Mouse (Mus musculus): ENCODE measurements at regions not wholly inside any gene's neighbourhood (a gene's known extent, or its start where the extent isn't known, plus 50 kb on each side); places are given as distances from the start of the nearest gene placed in this dataset.
A peak's percentile ranks its signal among the peaks of the same experiment; 100 is the strongest.

DNA sequence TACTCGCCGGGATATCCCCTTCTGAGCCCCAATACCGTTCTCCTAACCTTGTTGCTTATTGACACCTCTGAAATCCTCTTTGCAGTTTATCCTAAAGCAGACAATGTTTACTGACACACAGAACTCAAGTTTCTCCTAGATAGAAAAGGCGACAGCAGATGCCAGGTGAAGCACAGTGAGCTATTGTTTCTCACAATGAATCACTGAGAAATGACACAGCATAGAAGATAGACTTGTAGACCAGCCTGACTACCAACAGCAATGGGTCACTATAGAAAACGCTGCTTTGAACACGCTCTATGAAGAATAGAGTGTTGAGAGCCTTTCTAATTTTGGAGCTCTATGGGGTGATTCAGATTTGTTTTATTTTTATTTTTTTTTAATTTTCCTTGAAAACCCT is 344.9 kb upstream of the Adgrl2 start:
- in situ Hi-C loops (cut with MboI; ENCODE audit: low pct_ligation_motif_present, low pct_unique_long_range_greater_than_20kb, low sequenced_read_pairs) = no loop called here
- Histone ChIP-seq H3K9me3 (replicated peaks; ENCODE audit: low read length) (no peaks in the 10 kb centered on the region), H3K4me1 (ENCODE audit: control insufficient read depth in 1 of 2, insufficient read depth in 2 of 2) (peaks cover 21 to 50% of the 10 kb centered on the region in 2 experiments), H3K27ac (ENCODE audit: insufficient read depth, low read depth) (no peak overlapping the region), H3K9ac (ENCODE audit: insufficient read depth, low read depth) (no peak overlapping the region; the same call in 1 of the 2 replicates), H3K27me3 (replicated peaks) (no peaks in the 10 kb centered on the region), H3K79me2 (replicated peaks; ENCODE audit: control insufficient read depth, extremely low read depth, insufficient read depth, poor library complexity, severe bottlenecking) (no peaks in the 10 kb centered on the region), H3K4me3 (replicated peaks in 1 of 3; ENCODE audit: low read depth in 2 of 3, low read length in 2 of 3, poor library complexity in 1 of 3) (no peak overlapping the region), H3K4me2 (ENCODE audit: insufficient read depth, low read depth, poor library complexity, severe bottlenecking) (peak overlapping the region; percentile 29), H3K36me3 (replicated peaks in 1 of 2; ENCODE audit: control insufficient read depth in 1 of 2, insufficient read depth in 1 of 2, low read length in 1 of 2) (no peaks in the 10 kb centered on the region)
- dilution Hi-C loops (cut with MboI; ENCODE audit: extremely low pct_ligation_motif_present, extremely low pct_unique_long_range_greater_than_20kb, low sequenced_read_pairs) = no loop called here
- TF ChIP-seq MYC (IDR thresholded peaks at IDR 0.05; ENCODE audit: low read depth, low read length) = 0 out of 2 replicates have a peak, but pooled peaks have one; percentile 14
- peak; percentile 34; the same call in 1 of the 2 replicates for TF ChIP-seq JUN (IDR thresholded peaks at IDR 0.05; ENCODE audit: insufficient read depth, low read depth, low read length)
- 0 out of 2 replicates have a peak, but pooled peaks have one; percentile 57 for TF ChIP-seq EP300 (IDR thresholded peaks at IDR 0.05; ENCODE audit: low read length)
- peak; percentile 81; the same call in 1 of the 2 replicates for TF ChIP-seq IRF4 (IDR thresholded peaks at IDR 0.05; ENCODE audit: low read depth, low read length)
- TF ChIP-seq HCFC1 (IDR thresholded peaks at IDR 0.05; ENCODE audit: low read depth, low read length) = no peak
- 0 out of 2 replicates have a peak, but pooled peaks have one; percentile 10 for TF ChIP-seq RCOR1 (conservative IDR thresholded peaks at IDR 0.05; ENCODE audit: low read depth, low read length)
- TF ChIP-seq TCF12 (IDR thresholded peaks at IDR 0.05; ENCODE audit: low read depth, low read length) = 0 out of 2 replicates have a peak, but pooled peaks have one; percentile 10
- peak; percentile 10; the same call in 1 of the 2 replicates for TF ChIP-seq MAFK (IDR thresholded peaks at IDR 0.05; ENCODE audit: insufficient replicate concordance, low read length)
- no peak for TF ChIP-seq ELF1 (IDR thresholded peaks at IDR 0.05; ENCODE audit: low read depth, low read length)
- DNase-seq (ENCODE audit: extremely low read depth) = peak; percentile 27

GRCm38 (mm10) chr3:149333607-149334006 is 343.3 kb upstream of the Adgrl2 start:
- in situ Hi-C loops (cut with MboI; ENCODE audit: low pct_ligation_motif_present, low pct_unique_long_range_greater_than_20kb, low sequenced_read_pairs) = no loop called here
- no peak overlapping the region for H3K9ac ChIP-seq (ENCODE audit: insufficient read depth, low read depth)
- TF ChIP-seq ELF1 (IDR thresholded peaks at IDR 0.05; ENCODE audit: low read depth, low read length) (no peak), KAT2A (IDR thresholded peaks at IDR 0.05; ENCODE audit: insufficient replicate concordance, low read length) (no peak), MAFK (IDR thresholded peaks at IDR 0.05; ENCODE audit: insufficient replicate concordance, low read length) (no peak), MYC (IDR thresholded peaks at IDR 0.05; ENCODE audit: low read depth, low read length) (no peak), MAX (IDR thresholded peaks at IDR 0.05; ENCODE audit: low read length) (no peak), SIN3A (IDR thresholded peaks at IDR 0.05; ENCODE audit: low read length) (no peak), TBP (conservative IDR thresholded peaks at IDR 0.05; ENCODE audit: low read depth, low read length) (no peak), USF2 (conservative IDR thresholded peaks at IDR 0.05; ENCODE audit: low read depth, low read length) (no peak), ZNF384 (IDR thresholded peaks at IDR 0.05; ENCODE audit: low read depth, low read length) (no peak), USF1 (IDR thresholded peaks at IDR 0.05; ENCODE audit: low read depth, low read length) (no peak), SMC3 (IDR thresholded peaks at IDR 0.05; ENCODE audit: low read depth, low read length) (no peak), TCF12 (IDR thresholded peaks at IDR 0.05; ENCODE audit: low read depth, low read length) (no peak), ZMIZ1 (IDR thresholded peaks at IDR 0.05; ENCODE audit: low read depth, low read length) (no peak), PAX5 (IDR thresholded peaks at IDR 0.05; ENCODE audit: low read length) (no peak), GABPA (IDR thresholded peaks at IDR 0.05; ENCODE audit: insufficient replicate concordance, low read depth, low read length) (no peak), POLR2A (IDR thresholded peaks at IDR 0.05; ENCODE audit: low read depth, low read length) (no peak)
- no peak overlapping the region for H3K4me2 ChIP-seq (ENCODE audit: insufficient read depth, low read depth, poor library complexity, severe bottlenecking)
- dilution Hi-C loops (cut with MboI; ENCODE audit: extremely low pct_ligation_motif_present, extremely low pct_unique_long_range_greater_than_20kb, low sequenced_read_pairs) = no loop called here
- DNase-seq (ENCODE audit: extremely low read depth) = no peak
- no peaks in the 10 kb centered on the region for H3K36me3 ChIP-seq (replicated peaks in 1 of 2; ENCODE audit: control insufficient read depth in 1 of 2, insufficient read depth in 1 of 2, low read length in 1 of 2)
- H3K9me3 ChIP-seq (replicated peaks; ENCODE audit: low read length) = no peaks in the 10 kb centered on the region
- no peak overlapping the region for H3K4me3 ChIP-seq (replicated peaks in 1 of 3; ENCODE audit: low read depth in 2 of 3, low read length in 2 of 3, poor library complexity in 1 of 3)
- no peaks in the 10 kb centered on the region for H3K79me2 ChIP-seq (replicated peaks; ENCODE audit: control insufficient read depth, extremely low read depth, insufficient read depth, poor library complexity, severe bottlenecking)
- H3K27me3 ChIP-seq (replicated peaks) = no peaks in the 10 kb centered on the region
- peaks cover 10 to 34% of the 10 kb centered on the region in 2 experiments for H3K4me1 ChIP-seq (ENCODE audit: control insufficient read depth in 1 of 2, insufficient read depth in 2 of 2)
- H3K27ac ChIP-seq (ENCODE audit: insufficient read depth, low read depth) = no peak overlapping the region
